Mouse (Mus musculus): ENCODE measurements around the gene B3gnt9.
A peak's percentile ranks its signal among the peaks of the same experiment; 100 is the strongest.
"Not testable (repeated sequence)": the region's sequence is repeated elsewhere in the genome, so short reads cannot be mapped to it uniquely, and the experiment has no call there.

Gene B3gnt9

DNA sequence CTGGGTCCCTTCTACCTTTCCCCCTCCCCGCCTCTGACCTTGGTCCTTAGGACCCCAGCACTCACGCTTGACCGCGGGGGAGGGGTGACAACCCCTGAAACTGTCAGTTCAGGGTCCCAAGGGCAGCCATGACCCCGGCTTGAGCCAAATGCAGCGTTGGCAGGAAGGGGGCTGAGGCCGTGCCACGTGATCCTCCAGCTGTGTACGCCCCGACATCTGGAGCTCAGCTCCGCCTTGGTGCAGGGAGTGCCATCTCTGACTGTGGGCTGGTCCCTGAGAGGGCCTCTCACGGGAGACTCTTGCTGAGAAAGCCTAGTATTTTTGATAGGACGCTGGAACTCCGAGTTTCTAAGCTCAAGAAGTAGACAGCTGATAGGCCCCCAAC, at the start of gene B3gnt9:
Gene B3gnt9, minus strand, starts transcription at position 188 of the 385 bp plus-strand sequence.
- peak; percentile 52 to 55 for DNase-seq (ENCODE audit: low spot score in 2 of 2)

GRCm38 (mm10) chr8:105303874-105304273, 48.9 kb upstream of the B3gnt9 start:
- no peak for DNase-seq (ENCODE audit: low spot score in 2 of 2)

GRCm38 (mm10) chr8:105303396-105303795, 48.4 kb upstream of the B3gnt9 start:
- no peak for DNase-seq (ENCODE audit: low spot score in 2 of 2)

GRCm38 (mm10) chr8:105299962-105300361, 45.0 kb upstream of the B3gnt9 start:
- DNase-seq (ENCODE audit: low spot score in 2 of 2) = peak; percentile 75 to 85

DNA sequence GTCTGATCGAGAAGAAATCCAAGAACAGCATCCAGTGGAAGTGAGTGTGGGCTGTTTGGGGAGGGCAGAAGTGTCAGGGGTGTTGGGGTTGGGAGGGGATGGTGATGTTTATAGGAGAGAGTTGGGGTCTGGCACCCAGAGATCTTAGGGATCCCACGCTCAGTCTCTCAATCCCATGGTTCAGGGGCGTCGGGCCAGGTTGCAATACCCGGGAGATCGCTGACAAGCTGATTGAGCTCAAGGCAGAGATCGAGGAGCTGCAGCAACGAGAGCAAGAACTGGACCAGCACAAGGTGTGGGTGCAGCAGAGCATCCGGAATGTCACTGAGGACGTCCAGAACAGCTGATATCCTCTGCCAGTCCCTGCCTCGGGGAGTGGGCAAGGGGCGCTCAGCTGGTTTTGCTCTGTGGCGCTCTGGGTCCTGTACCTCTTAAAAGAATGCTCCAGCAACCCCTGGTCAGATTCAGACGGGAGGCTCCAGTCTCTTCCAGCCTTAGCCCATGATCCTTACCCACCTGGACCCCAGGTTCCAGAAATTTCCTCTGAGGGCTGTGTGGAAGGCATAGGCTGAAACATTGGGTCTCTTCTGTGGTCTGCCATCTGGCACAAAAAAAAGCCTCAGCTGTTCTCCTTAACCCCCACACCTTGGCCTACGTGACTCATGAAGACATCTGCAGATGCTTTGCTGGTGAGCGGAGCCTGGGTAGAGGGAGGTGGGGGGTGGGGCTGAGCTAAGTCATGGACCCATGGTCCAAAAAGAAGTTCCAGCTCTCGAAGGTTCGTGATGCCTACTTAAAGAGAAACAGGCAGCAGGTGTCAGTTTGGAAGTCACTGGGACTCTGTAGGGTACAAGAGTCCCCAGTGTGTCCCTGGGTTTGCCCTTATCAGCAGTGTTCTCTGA, 43.6 kb upstream of the B3gnt9 start:
- no peak for DNase-seq (ENCODE audit: low spot score in 2 of 2)

GRCm38 (mm10) chr8:105297511-105298192, 42.7 kb upstream of the B3gnt9 start, which contains the start of gene E2f4:
Gene E2f4, plus strand, starts transcription at chr8:105297663.
- peak; percentile 92 to 93 for DNase-seq (ENCODE audit: low spot score in 2 of 2)

DNA sequence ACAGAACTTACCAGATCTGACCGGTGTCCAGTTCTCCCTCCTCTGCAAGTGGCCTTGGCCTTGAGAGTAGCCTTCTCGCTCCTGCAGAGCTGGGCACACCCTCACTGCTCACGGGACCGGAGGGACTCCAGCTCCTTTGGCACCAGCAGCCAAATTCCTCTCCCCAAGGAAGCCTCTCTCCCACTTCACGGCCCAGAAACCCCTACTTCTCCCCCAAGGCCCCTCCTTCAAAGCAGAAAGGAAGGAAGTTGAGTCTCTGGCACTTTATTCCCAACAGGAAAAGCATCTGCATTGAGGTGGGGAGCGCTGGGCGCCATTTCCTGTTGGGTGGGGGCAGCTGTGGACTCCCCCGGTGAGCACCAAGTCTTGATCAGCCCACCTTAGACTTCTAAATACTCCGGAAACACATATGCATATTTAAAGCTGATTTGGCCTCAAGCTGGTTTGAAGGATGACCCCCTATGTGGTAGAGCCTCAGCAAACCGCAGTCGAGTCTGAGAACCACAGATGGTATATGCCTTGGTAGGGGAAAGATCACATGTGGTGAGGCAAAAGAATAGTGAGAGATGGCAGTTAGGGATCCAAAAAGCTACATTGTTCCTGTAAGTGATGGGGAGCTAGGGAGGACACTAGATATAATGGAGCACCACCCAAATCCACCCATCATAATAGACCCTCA, 41.1 kb upstream of the B3gnt9 start, which contains the start of gene Exoc3l:
Gene Exoc3l, minus strand, starts transcription at position 207 of the 679 bp plus-strand sequence.
- DNase-seq (ENCODE audit: low spot score in 2 of 2) = no peak

DNA sequence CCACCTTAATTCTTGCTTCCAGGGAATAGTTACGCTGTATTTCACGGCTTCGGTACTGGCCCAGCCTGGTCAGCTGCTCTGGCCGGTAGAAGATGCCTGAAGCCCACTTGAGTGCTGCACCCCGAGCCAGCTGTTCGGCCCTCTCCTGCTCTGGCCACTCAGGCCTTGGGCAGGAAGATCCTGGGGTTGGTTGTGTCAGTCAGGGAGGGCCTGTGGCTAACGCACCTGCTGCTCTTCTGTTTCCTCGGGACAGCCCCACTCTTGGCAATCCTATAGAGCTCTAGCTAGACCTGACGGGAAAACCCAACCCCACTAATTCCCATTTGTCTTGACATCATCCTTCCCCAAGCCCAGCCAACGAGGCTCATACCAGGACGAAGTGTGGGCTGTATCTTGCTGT, 40.3 kb upstream of the B3gnt9 start:
- no peak for DNase-seq (ENCODE audit: low spot score in 2 of 2)

- no peak for DNase-seq (ENCODE audit: low spot score in 2 of 2)
These were observed 39.8 kb upstream of the B3gnt9 start for GRCm38 (mm10) chr8:105294776-105295175.

DNA sequence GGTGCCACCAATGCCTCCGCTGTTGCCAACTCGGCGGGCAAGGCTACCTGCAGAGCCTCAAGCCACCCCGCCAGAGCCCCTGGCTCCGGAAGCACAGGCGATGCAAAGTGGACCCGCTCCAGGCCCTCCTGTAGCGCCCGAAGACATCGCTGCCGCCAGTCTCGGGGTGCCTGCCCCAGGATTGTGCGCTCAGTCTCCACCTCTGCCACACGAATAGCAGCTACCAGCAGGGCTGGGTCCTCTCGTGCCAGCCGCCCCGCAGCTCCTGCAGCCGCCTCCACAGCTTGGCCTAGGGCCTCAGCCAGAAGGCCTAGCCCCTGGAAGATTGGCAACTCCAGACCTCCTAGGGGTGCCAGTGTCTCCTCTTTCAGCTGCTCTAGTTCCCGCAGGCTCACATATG, 38.5 kb upstream of the B3gnt9 start:
- no peak for DNase-seq (ENCODE audit: low spot score in 2 of 2)

DNA sequence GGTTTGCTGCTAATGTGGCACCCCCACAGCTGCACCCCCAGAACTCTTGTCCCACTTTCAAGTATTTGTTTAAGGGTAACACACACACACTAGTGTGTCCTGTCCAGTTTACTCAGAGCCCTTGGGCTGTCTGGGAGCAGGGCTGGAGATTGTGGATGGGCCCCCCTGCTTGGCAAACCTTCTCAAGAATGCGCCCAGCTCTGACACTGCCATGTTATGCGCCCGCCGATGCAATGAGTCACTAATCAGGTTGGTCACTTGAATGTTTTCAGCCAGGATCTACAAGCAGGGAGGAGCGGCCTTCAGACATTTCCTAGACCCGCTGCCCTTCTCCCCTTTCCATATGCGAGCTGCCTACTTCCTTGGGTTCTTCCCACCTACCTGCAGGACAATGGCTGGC, 37.5 kb upstream of the B3gnt9 start:
- DNase-seq (ENCODE audit: low spot score in 2 of 2) = no peak

DNA sequence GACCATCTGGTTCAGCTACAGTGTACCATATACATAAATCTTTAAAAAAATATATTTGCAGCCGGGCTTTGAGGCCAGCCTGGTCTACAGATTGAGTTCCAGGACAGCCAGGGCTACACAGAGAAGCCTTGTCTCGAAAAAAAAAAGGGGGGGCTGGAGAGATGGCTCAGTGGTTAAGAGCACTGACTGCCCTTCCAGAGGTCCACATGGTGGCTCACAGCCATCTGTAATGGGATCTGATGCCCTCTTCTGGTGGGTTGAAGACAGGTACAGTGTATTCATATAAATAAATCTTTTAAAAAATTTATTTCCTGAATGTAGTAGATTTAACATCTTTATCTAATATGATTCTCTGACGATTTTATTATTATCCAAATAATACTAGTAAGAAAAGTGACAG, 36.8 kb upstream of the B3gnt9 start:
- DNase-seq (ENCODE audit: low spot score in 2 of 2) = not testable (repeated sequence)

DNA sequence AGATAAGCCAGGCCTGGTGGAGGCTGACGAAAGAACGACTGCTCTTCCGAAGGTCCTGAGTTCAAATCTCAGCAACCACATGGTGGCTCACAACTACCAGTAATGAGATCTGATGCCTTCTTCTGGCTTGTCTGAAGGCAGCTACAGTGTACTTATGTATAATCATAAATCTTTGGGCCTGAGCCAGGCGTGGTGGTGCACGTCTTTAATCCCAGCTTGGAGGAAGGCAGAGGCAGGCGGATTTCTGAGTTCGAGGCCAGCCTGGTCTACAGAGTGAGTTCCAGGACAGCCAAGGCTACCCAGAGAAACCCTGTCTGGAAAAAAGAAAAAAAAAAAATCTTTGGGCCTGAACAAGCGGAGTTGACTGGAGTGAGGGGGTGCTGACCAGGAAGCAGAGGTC, 36.4 kb upstream of the B3gnt9 start:
- DNase-seq (ENCODE audit: low spot score in 2 of 2) = not testable (repeated sequence)

DNA sequence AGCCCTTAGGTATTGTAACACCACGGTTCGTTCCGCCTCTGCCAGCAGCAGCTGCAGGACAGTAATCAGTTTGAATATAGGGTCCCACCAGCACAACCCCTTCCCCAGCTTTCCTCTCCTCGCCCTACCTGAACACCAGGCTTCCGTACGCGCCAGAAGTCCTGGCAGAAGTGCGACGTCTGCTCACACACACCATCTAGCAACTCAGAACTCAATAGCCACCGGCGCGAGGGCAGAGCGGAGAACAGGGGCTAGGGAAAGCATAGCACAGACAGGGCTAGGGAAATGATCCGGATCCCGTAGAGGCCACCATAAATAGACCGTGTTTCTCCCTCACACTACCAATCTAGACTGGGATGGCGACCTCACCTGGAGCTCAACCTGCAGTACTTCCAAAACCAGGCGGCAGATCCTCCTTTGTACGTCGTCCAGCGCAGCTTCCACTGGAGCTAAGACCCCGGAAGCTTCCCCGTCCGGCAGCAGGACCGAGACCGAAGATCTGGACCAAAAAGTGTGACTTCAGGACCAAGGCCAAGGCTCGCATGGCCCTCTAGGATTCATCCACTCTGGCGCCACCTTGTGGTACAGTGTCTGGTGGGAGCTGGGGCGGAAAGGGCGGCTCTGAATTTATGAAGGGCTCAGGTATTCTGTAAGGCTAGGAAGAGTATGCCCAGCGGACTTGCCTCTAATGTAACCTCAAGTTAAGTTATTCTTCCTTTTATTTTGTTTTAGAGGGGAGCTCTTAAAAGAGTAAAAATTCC, 35.8 kb upstream of the B3gnt9 start:
- peak; percentile 80 to 83 for DNase-seq (ENCODE audit: low spot score in 2 of 2)

DNA sequence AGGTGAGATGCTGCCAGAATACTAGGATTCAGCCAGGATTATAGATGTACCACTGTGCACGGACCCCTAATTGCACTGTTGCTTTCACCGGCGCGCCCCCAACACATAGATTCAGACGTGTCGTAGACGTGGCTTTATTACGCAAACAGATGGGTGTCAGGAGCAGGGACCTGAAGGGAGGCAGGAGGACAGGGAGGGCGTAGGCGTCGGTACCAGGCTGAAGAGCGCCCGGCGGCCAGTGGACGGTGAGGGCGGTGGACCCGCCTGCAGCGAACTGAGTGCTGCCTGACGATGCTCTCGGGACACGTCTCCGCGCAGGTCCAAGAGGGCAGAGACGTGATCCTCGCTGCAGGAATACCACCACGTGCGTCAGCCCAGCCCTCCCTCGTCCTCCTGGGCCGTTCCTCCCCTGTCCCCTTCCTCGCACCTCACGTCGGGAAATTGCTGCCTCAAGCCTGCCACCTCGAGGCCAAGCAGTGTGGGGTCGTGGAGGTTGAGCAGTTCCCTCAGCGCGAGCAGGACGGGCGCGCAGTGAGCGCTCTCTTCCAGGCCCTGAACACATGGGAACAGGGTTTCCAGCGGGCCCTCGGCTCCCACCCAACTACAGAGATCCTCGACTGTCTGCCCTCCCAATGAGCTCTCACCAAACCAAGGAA, 35.0 kb upstream of the B3gnt9 start, which contains the start of gene 4931428F04Rik:
Gene 4931428F04Rik, minus strand, starts transcription at position 60 of the 656 bp plus-strand sequence.
- DNase-seq (ENCODE audit: low spot score in 2 of 2) = peak in 1 of 2 experiments; percentile 30

GRCm38 (mm10) chr8:105288958-105289732, 34.2 kb upstream of the B3gnt9 start:
- DNase-seq (ENCODE audit: low spot score in 2 of 2) = peak; percentile 94

- no peak for DNase-seq (ENCODE audit: low spot score in 2 of 2)
These were observed 33.3 kb upstream of the B3gnt9 start for GRCm38 (mm10) chr8:105288231-105288630.

DNA sequence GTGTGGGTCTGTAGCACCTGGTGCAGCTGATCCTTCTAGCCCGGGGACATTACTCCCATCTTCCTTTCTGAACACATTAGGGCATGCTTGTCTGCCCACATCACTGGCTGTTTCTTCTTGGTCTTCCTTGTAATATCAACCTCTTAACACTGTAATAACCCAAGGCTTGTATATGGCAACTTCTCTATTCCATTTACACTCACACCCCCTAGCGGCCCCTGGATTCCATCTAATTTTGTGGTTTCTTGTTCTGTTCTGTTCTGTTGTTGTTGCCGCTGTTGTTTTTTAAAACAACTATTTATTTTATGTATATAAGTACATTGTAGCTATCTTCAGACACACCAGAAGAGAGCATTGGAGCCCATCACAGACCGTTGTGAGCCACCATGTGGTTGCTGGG, 32.0 kb upstream of the B3gnt9 start:
- DNase-seq (ENCODE audit: low spot score in 2 of 2) = no peak

DNA sequence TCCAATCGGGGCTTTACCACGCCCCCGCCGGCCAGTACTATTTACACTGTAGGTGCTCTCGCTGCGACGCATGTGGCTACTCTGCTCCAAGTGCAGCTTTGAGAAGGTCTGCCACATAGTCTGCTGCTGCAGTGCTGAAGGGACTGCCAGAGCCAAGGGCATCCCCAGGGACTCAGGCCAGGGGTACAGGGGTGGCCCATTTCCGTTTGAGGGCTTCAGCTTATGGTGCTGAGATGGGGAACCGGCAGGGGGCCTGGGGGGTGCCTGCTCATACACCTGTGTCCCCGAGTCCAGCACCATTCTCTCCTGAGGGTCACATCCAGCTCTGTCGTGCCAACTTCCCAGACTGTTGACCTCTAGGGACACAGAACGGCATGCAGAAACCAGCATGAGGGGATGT, 30.6 kb upstream of the B3gnt9 start:
- no peak for DNase-seq (ENCODE audit: low spot score in 2 of 2)

- no peak for DNase-seq (ENCODE audit: low spot score in 2 of 2)
These were observed 28.1 kb upstream of the B3gnt9 start for GRCm38 (mm10) chr8:105283074-105283473.

All from spleen, postnatal 36 days (tissue).